Mouse (Mus musculus) MEL (cell line): Measurements from ENCODE around the gene Hist1h2bl.
A peak's percentile ranks its signal among the peaks of the same experiment; 100 is the strongest.
"Not testable (repeated sequence)": the region's sequence is repeated elsewhere in the genome, so short reads cannot be mapped to it uniquely, and the experiment has no call there.

Experiments
- CTCF ChIP-seq, 3 experiments: IDR thresholded peaks in 2 of 3; conservative IDR thresholded peaks in 1 of 3; 2 replicates each; pipeline ENCODE4 v1.5.1; 2011 to 2012; ENCODE audit warnings: low read length in 3 of 3, low read depth in 2 of 3, mild to moderate bottlenecking in 2 of 3, improper control_type of control experiment in 1 of 3, inconsistent platforms in 1 of 3, mixed read lengths in 1 of 3, moderate library complexity in 1 of 3; ENCODE audit not compliant: control insufficient read depth in 1 of 3, insufficient read depth in 1 of 3, poor library complexity in 1 of 3, severe bottlenecking in 1 of 3
- EP300 ChIP-seq, 2 experiments: IDR thresholded peaks; 2 replicates each; pipeline ENCODE4 v1.6.1; 2011; ENCODE audit warnings: improper control_type of control experiment in 2 of 2, low read length in 2 of 2, low read depth in 1 of 2, mild to moderate bottlenecking in 1 of 2
- HCFC1 ChIP-seq: IDR thresholded peaks from 2 replicates; pipeline ENCODE4 v1.6.1; 2012; ENCODE audit warnings: low read depth, mild to moderate bottlenecking, inconsistent platforms, low read length, improper control_type of control experiment, moderate library complexity
- KAT2A ChIP-seq: conservative IDR thresholded peaks from 2 replicates; pipeline ENCODE4 v1.6.1; 2012; ENCODE audit warnings: low read depth, low read length, improper control_type of control experiment, inconsistent platforms
- POLR2A ChIP-seq, 2 experiments: IDR thresholded peaks; 2 replicates each; pipeline ENCODE4 v1.6.1; 2011 to 2012; ENCODE audit warnings: low read length in 2 of 2, mild to moderate bottlenecking in 2 of 2, control low read depth in 1 of 2, improper control_type of control experiment in 1 of 2, low read depth in 1 of 2, moderate library complexity in 1 of 2; ENCODE audit not compliant: control insufficient read depth in 1 of 2, insufficient read depth in 1 of 2, poor library complexity in 1 of 2
- RAD21 ChIP-seq: IDR thresholded peaks from 2 replicates; pipeline ENCODE4 v1.6.1; 2011; ENCODE audit warnings: mild to moderate bottlenecking, low read depth, low read length, improper control_type of control experiment
- RCOR1 ChIP-seq: IDR thresholded peaks from 2 replicates; pipeline ENCODE4 v1.6.1; 2012; ENCODE audit warnings: low read depth, mild to moderate bottlenecking, inconsistent platforms, low read length, improper control_type of control experiment
- TAL1 ChIP-seq: IDR thresholded peaks from 2 replicates; pipeline ENCODE4 v1.6.1; 2012; ENCODE audit warnings: mild to moderate bottlenecking, inconsistent platforms, low read length, moderate library complexity, mixed read lengths
- TCF12 ChIP-seq: IDR thresholded peaks from 2 replicates; pipeline ENCODE4 v1.6.1; 2014; ENCODE audit warnings: low read depth, mild to moderate bottlenecking, inconsistent platforms, low read length, improper control_type of control experiment, moderate library complexity

DNA sequence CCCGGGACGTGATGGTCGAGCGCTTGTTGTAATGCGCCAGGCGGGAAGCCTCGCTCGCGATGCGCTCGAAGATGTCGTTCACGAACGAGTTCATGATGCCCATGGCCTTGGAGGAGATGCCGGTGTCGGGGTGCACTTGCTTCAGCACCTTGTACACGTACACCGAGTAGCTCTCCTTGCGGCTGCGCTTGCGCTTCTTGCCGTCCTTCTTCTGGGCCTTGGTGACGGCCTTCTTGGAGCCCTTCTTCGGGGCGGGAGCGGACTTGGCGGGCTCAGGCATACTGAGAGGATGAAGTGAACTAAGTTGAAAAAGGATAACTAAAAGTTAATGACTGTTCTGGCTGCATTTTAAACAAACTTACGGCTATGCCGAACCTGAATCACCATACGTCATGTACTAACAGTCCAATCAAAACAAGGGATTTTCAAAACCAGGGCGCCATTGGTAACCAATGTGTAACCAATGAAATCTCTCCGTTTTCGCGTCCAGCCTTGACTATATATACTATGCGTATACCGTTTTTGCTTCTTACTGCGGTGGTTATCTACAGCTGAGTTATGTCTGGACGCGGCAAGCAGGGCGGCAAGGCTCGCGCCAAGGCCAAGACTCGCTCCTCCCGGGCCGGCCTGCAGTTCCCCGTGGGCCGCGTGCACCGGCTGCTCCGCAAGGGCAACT, at the start of gene Hist1h2bl, which contains the start of gene Hist1h2ai:
- not testable (repeated sequence) for TF ChIP-seq EP300 (IDR thresholded peaks at IDR 0.05; ENCODE audit: low read depth in 1 of 2, low read length in 2 of 2); HCFC1; CTCF (IDR thresholded peaks at IDR 0.05 in 2 of 3, conservative IDR thresholded peaks at IDR 0.05 in 1 of 3; ENCODE audit: control insufficient read depth in 1 of 3, insufficient read depth in 1 of 3, low read depth in 2 of 3, low read length in 3 of 3, poor library complexity in 1 of 3, severe bottlenecking in 1 of 3); TAL1; RCOR1; TCF12; RAD21; KAT2A
- TF ChIP-seq POLR2A (IDR thresholded peaks at IDR 0.05; ENCODE audit: control insufficient read depth in 1 of 2, insufficient read depth in 1 of 2, low read depth in 1 of 2, low read length in 2 of 2, poor library complexity in 1 of 2): peak in 1 of 2 experiments; percentile 80; a peak in 3 of 4 replicates
